Comparison of ENCODE assay signal across 19 mouse cellular contexts in genomic region chr7:126691676-126692075, GRCm38 (mm10). TPM values are rescaled to one million over a fixed set of nuclear protein-coding genes. Genes with fewer than 3 reads are reported as not detected.
DNase-seq lines count a peak whose midpoint lies in the region; ATAC-seq and TF ChIP-seq lines count a peak whose summit lies in the region.
"Had no signal": no experiment of that assay in that cellular context is flagged by ENCODE, and none has a peak within 500 bp of the region (broad histone marks: within the 10 kb centered on the region; RNA-seq: fewer than 3 reads in every experiment).

No protein-coding gene starts in this region.

- peak overlapping the region; percentile 66; the same call in 1 of the 2 replicates for H3K4me3 ChIP-seq in E14TG2a.4 (replicated peaks; ENCODE audit: low read length)
- H3K4me3 ChIP-seq: embryonic facial prominence, embryonic 10.5 days; embryonic facial prominence, embryonic 12.5 days; forebrain, embryonic 13.5 days; forebrain, embryonic 15.5 days had no signal

- peaks cover 38% of the 10 kb centered on the region for H3K4me1 ChIP-seq in E14TG2a.4 (replicated peaks; ENCODE audit: low read depth, low read length)

- ATAC-seq in cerebellum, adult (ENCODE audit: insufficient number of reproducible peaks, low FRiP score, low TSS enrichment) = no peak
- ATAC-seq in megakaryocyte progenitor cell, adult 5-6 weeks (replicated peaks; ENCODE audit: poor library complexity) = no peak
- ATAC-seq: activated CD4-positive, CD25-positive, alpha-beta regulatory T cell, adult 4 months; forebrain, embryonic 13.5 days; forebrain, embryonic 15.5 days; forebrain, postnatal 0 days; Patski had no signal

- peak; percentile 25 for DNase-seq in cerebellum, adult 9-10 months
- DNase-seq in heart, adult 11 months = peak; percentile 92
- no peak for DNase-seq in heart, postnatal 10 days
- DNase-seq: adrenal gland, adult 8-10 months; adrenal gland, postnatal 14 days; adrenal gland, postnatal 36 days; cerebellum, adult 11 months; cerebellum, adult 2 months; forebrain, postnatal 0 days had no signal

- no peaks in the 10 kb centered on the region for H3K9me3 ChIP-seq in E14TG2a.4 (ENCODE audit: low read length)
- H3K9me3 ChIP-seq: embryonic facial prominence, embryonic 10.5 days; embryonic facial prominence, embryonic 12.5 days; forebrain, embryonic 13.5 days; forebrain, embryonic 15.5 days; G1E had no signal

- intact Hi-C loops in heart, postnatal 10 days (cut with DNase I) = no loop called here

- TF ChIP-seq CTCF in E14TG2a.4 (conservative IDR thresholded peaks at IDR 0.05; ENCODE audit: low read length) = no peak

- no peaks in the 10 kb centered on the region for H3K27me3 ChIP-seq in E14TG2a.4 (ENCODE audit: insufficient read depth, low read length)
- H3K27me3 ChIP-seq: embryonic facial prominence, embryonic 12.5 days; forebrain, embryonic 13.5 days; forebrain, embryonic 15.5 days; Patski had no signal

- H3K36me3 ChIP-seq in E14TG2a.4 (ENCODE audit: insufficient read depth, low read length) = peaks cover 45% of the 10 kb centered on the region

RNA-seq across cellular contexts. Expression of gene Bola2, which starts 3.5 kb away (rescaled TPM):
- total RNA-seq in heart, postnatal 10 days (2021) = 10 to 100 TPM; 50.7 to 59.8 TPM
- total RNA-seq in megakaryocyte progenitor cell, adult 5-6 weeks (2015) = 89.8 and 95.2 TPM in 2 replicates
- total RNA-seq in megakaryocyte progenitor cell, adult 5-6 weeks (2017) = 168 and 218 TPM in 2 replicates

RNA-seq across cellular contexts. Expression of gene Slx1b, which starts 3.9 kb away (rescaled TPM):
- total RNA-seq in heart, postnatal 10 days (2021) = 1 to 10 TPM; 6.1 to 8.0 TPM
- total RNA-seq in megakaryocyte progenitor cell, adult 5-6 weeks (2015) = 4.2 and 4.8 TPM in 2 replicates
- total RNA-seq in megakaryocyte progenitor cell, adult 5-6 weeks (2017) = 4.6 and 4.7 TPM in 2 replicates

RNA-seq across cellular contexts. Expression of gene Sult1a1, which starts 15.4 kb away (rescaled TPM):
- 10 to 100 TPM; 12.0 to 32.5 TPM for total RNA-seq in heart, postnatal 10 days (2021)
- total RNA-seq in megakaryocyte progenitor cell, adult 5-6 weeks (2015) = 1.7 and 3.2 TPM in 2 replicates
- total RNA-seq in megakaryocyte progenitor cell, adult 5-6 weeks (2017) = 1.0 and 3.6 TPM in 2 replicates

RNA-seq across cellular contexts. Expression of gene Coro1a, which starts 15.9 kb away (rescaled TPM):
- total RNA-seq in heart, postnatal 10 days (2021) = 10 to 100 TPM; 12.7 to 14.6 TPM
- 259 and 365 TPM in 2 replicates for total RNA-seq in megakaryocyte progenitor cell, adult 5-6 weeks (2015)
- 366 and 525 TPM in 2 replicates for total RNA-seq in megakaryocyte progenitor cell, adult 5-6 weeks (2017)

RNA-seq across cellular contexts. Expression of gene Sgf29, which starts 42.6 kb away (rescaled TPM):
- total RNA-seq in heart, postnatal 10 days (2021) = 10 to 100 TPM; 26.0 to 32.0 TPM
- total RNA-seq in megakaryocyte progenitor cell, adult 5-6 weeks (2015) = 65.7 and 74.6 TPM in 2 replicates
- 40.1 and 52.5 TPM in 2 replicates for total RNA-seq in megakaryocyte progenitor cell, adult 5-6 weeks (2017)

Comparison
In these comparisons a context has a peak if more than half of its experiments do, and no peak if none do; other contexts are left out.
1. DNase-seq: peak in cerebellum, adult 9-10 months (single experiment) and heart, adult 11 months (single experiment); none in heart, postnatal 10 days (0 of 2).